Mouse (Mus musculus) stomach, embryonic 14.5 days (tissue): ENCODE data around the gene Tfap2e. TPM values are rescaled to one million over a fixed set of nuclear protein-coding genes. Genes with fewer than 3 reads are reported as not detected.
A peak's percentile ranks its signal among the peaks of the same experiment; 100 is the strongest.

Experiments
- ATAC-seq: fragments of 200-750 bp; cut with Nextera tagmentation; 2 replicates; pipeline ENCODE4 v1.8.0; 2017; ENCODE audit warnings: low read depth, moderate TSS enrichment; ENCODE audit not compliant: insufficient number of reproducible peaks, insufficient read depth, low FRiP score
- H3K27ac ChIP-seq: fragments of 300-500 bp; sonication (generic); 2 replicates; pipeline ENCODE4 v1.5.1; 2014; ENCODE audit warnings: mild to moderate bottlenecking, low read length, moderate library complexity, mixed read lengths
- H3K27me3 ChIP-seq: fragments of 300-500 bp; sonication (generic); 2 replicates; pipeline ENCODE4 v1.6.1; 2014; ENCODE audit warnings: low read length, control low read depth, mixed read lengths; ENCODE audit not compliant: control insufficient read depth, insufficient read depth
- H3K36me3 ChIP-seq: fragments of 300-500 bp; sonication (generic); 2 replicates; pipeline ENCODE4 v1.6.1; 2014; ENCODE audit warnings: mild to moderate bottlenecking, control low read depth, low read length, moderate library complexity, mixed read lengths; ENCODE audit not compliant: control insufficient read depth, insufficient read depth
- H3K4me1 ChIP-seq: fragments of 300-500 bp; sonication (generic); 2 replicates; pipeline ENCODE4 v1.6.1; 2014; ENCODE audit warnings: low read length, control low read depth, mixed read lengths; ENCODE audit not compliant: control insufficient read depth, insufficient read depth
- H3K4me2 ChIP-seq: fragments of 300-500 bp; sonication (generic); replicated peaks from 2 replicates; pipeline ENCODE4 v1.6.1; 2014; ENCODE audit warnings: low read depth, low read length, control low read depth
- H3K4me3 ChIP-seq: fragments of 300-500 bp; sonication (generic); 2 replicates; pipeline ENCODE4 v1.5.1; 2014; ENCODE audit warnings: low read depth, low read length, control low read depth
- H3K9ac ChIP-seq: fragments of 300-500 bp; sonication (generic); replicated peaks from 2 replicates; pipeline ENCODE4 v1.6.1; 2014; ENCODE audit warnings: low read depth, mild to moderate bottlenecking, control low read depth, low read length, moderate library complexity, mixed read lengths
- H3K9me3 ChIP-seq: fragments of 300-500 bp; sonication (generic); 2 replicates; pipeline ENCODE4 v1.6.1; 2016; ENCODE audit warnings: low read depth, low read length, control low read depth; ENCODE audit not compliant: control insufficient read depth
- WGBS: fragments of 180-500 bp; shearing (Covaris S2); extraction: QIAGEN DNeasy Blood & Tissue Kit; methylation state at CpG from one replicate; pipeline ENCODE4 v1.1.7; 2014; 5-methylcytosine and 5-hydroxymethylcytosine counted together
- polyA plus RNA-seq: library from polyadenylated mRNA; unstranded; fragments of >200 nt; fragmentation: Nextera tagmentation; extraction: Ambion mirVana; gene quantifications from 2 replicates; pipeline ENCODE4 v1.2.1, GENCODE M21; 2014

Gene Tfap2e
- not detected in 2 replicates for polyA plus RNA-seq

- Histone ChIP-seq H3K9ac (no peak within 1 kb of the TSS; the same call in 1 of the 2 replicates), H3K27me3 (peaks cover 48% of the 10 kb centered on the region), H3K4me1 (0 out of 2 replicates have a peak, but pooled peaks cover 3% of the 10 kb centered on the region), H3K27ac (no peak within 1 kb of the TSS), H3K36me3 (no peaks in the 10 kb centered on the region), H3K9me3 (no peaks in the 10 kb centered on the region; the same call in 1 of the 2 replicates), H3K4me2 (peak within 1 kb of the TSS; percentile 39), H3K4me3 (peak within 1 kb of the TSS; percentile 29)
- 2% methylated on average over 32 of the region's 32 CpGs for WGBS
- ATAC-seq = no peak; the same call in 1 of the 2 replicates
Measured at GRCm38 (mm10) chr4:126736001-126736414, at the start of gene Tfap2e. Gene Tfap2e (minus strand): TSS chr4:126736240.

- 67% methylated on average over 8 of the region's 8 CpGs for WGBS
- no peaks in the 10 kb centered on the region for H3K36me3 ChIP-seq
- no peak overlapping the region for H3K27ac ChIP-seq
- H3K4me3 ChIP-seq = no peak overlapping the region
- H3K9me3 ChIP-seq = no peaks in the 10 kb centered on the region
- 0 out of 2 replicates have a peak, but pooled peaks cover 3% of the 10 kb centered on the region for H3K4me1 ChIP-seq
- H3K4me2 ChIP-seq = no peak overlapping the region
- no peaks in the 10 kb centered on the region for H3K27me3 ChIP-seq
- H3K9ac ChIP-seq = no peak overlapping the region
- no peak for ATAC-seq
Measured at GRCm38 (mm10) chr4:126782996-126783395, 47.0 kb upstream of the Tfap2e start.

DNA sequence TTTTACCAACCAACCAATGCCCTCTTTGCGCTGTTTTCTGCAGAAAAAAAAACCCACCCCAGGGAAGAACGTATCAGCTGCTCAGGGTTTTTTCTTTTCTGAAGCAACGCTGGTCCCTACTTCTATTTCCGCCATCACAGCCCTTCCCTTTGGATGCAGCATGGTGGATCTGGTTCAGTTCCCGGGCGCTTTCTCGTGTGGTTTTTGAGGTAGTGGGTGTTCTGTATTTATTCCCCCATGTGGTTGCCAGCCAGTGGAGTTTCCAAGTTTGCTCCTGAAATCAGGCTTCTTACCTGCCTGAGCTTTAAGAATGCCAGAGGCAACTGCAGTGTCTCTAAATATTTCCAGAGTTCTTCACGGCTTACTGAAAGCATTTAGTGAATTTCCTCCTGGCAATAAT lies 46.5 kb upstream of the Tfap2e start:
- no peak overlapping the region for H3K4me3 ChIP-seq
- no peak for ATAC-seq
- no peaks in the 10 kb centered on the region for H3K36me3 ChIP-seq
- H3K27me3 ChIP-seq = no peaks in the 10 kb centered on the region
- 88% methylated on average over 8 of the region's 8 CpGs for WGBS
- H3K9ac ChIP-seq = no peak overlapping the region
- no peak overlapping the region for H3K27ac ChIP-seq
- H3K4me2 ChIP-seq = no peak overlapping the region
- no peaks in the 10 kb centered on the region for H3K9me3 ChIP-seq
- H3K4me1 ChIP-seq = 0 out of 2 replicates have a peak, but pooled peaks cover 3% of the 10 kb centered on the region

DNA sequence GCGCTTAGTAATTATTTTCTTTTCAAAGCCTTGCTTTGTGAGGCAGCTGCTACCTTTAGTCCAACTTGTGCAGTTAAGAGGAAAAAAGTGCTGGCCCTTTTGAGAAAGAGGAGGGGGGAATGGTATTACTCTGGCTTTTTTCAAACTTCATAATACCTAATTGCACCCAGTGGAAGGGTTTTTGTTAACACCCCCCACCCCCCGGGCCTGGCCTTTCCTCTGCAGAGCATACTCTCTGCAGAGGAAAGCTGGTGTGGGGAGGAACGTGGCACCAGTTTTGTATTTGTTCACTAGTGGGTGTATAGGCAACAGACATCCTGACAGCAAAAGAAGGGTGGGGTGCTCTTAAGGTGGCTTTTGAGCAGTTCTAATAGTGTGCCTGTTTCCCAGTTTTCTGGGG lies 45.8 kb upstream of the Tfap2e start:
- WGBS = 59% methylated on average over 3 of the region's 3 CpGs
- ATAC-seq = no peak
- H3K4me3 ChIP-seq = no peak overlapping the region

DNA sequence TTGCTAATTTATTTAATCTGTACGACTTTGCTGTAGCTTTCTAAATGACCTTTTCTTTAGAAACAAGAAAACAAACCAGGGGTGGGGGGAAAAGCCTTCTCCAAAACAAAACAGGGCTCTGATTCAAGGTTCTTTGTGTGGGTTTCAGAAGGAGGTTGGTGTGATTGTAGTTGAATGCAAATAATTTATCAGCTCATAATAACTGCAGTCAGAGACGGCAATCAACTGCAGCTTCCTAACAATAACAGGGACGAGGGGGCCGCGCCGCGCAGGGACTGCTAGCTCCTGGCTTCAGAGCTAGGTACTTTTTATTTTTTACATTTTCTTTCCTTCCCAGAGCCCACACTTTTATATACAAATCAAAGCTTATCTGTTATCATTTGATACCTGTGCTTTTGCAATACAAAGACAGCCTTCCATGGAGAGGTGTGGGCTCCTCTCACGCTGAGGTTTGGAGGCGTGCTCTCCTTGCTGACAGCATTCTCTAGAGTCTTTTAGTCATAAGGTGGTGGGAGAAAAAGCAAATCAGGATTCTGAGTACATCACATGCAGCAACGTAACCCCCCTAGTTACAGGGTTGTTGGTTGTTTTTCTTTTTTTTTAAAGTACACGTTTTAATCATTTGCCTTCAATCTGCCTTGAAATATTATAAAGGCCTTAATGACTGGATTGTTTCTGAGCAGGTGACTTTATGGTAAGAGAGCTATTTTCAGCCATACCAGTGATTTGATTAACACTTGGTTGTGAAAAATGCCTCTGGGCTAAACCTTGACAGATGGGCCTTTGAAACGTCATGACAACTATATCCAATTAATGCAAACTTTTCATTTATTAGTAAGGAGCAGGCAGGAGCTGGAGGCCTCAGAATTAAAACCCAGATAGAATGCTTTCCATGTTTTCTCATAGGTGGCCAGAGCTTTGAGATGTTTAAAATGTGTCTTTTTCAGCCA lies 44.1 kb upstream of the Tfap2e start:
- Histone ChIP-seq H3K4me1 (0 out of 2 replicates have a peak, but pooled peaks cover 3% of the 10 kb centered on the region), H3K9ac (no peak overlapping the region), H3K27me3 (no peaks in the 10 kb centered on the region), H3K27ac (no peak overlapping the region), H3K36me3 (no peaks in the 10 kb centered on the region), H3K9me3 (no peaks in the 10 kb centered on the region), H3K4me2 (no peak overlapping the region), H3K4me3 (no peak overlapping the region)
- WGBS = 75% methylated on average over 12 of the region's 12 CpGs
- no peak for ATAC-seq

More for the DNA sequence above, 45.8 kb upstream of the Tfap2e start:
- Histone ChIP-seq H3K4me1 (0 out of 2 replicates have a peak, but pooled peaks cover 3% of the 10 kb centered on the region), H3K27me3 (no peaks in the 10 kb centered on the region), H3K9ac (no peak overlapping the region), H3K9me3 (no peaks in the 10 kb centered on the region), H3K36me3 (no peaks in the 10 kb centered on the region), H3K27ac (no peak overlapping the region), H3K4me2 (no peak overlapping the region)

GRCm38 (mm10) chr4:126779148-126779581 lies 43.1 kb upstream of the Tfap2e start:
- 47% methylated on average over 8 of the region's 8 CpGs for WGBS
- Histone ChIP-seq H3K36me3 (no peaks in the 10 kb centered on the region), H3K9me3 (no peaks in the 10 kb centered on the region), H3K4me3 (no peak overlapping the region), H3K4me1 (0 out of 2 replicates have a peak, but pooled peaks cover 7% of the 10 kb centered on the region), H3K9ac (no peak overlapping the region), H3K27me3 (no peaks in the 10 kb centered on the region), H3K27ac (no peak overlapping the region), H3K4me2 (no peak overlapping the region)
- no peak for ATAC-seq

DNA sequence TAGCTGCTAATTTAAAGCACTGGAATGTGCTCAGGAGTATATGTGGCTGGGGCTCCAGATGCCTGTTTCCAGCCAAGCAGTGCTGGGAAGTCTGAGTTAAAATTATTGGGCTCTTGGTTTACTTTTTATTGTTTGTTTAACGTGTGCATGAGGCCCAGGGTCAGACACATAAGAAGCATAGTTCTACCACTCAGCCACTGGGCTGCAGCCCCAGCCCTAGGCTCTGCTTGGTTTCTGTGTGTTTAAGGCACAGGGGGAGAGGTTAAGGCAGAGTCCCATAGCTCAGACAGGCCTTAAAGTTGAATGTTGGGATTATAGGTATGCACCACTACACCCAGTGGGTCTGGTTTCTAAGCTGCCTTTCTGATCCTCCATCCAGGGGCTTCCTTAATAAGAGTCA lies 39.1 kb upstream of the Tfap2e start:
- no peak overlapping the region for H3K4me3 ChIP-seq
- no peak overlapping the region for H3K4me2 ChIP-seq
- 35% methylated on average over 1 of the region's 1 CpGs for WGBS
- H3K9ac ChIP-seq = no peak overlapping the region
- 0 out of 2 replicates have a peak, but pooled peaks have one; percentile 23 for ATAC-seq
- H3K9me3 ChIP-seq = no peaks in the 10 kb centered on the region
- peaks cover 2% of the 10 kb centered on the region; the same call in 1 of the 2 replicates for H3K36me3 ChIP-seq
- H3K4me1 ChIP-seq = 0 out of 2 replicates have a peak, but pooled peaks cover 7% of the 10 kb centered on the region
- no peak overlapping the region for H3K27ac ChIP-seq
- H3K27me3 ChIP-seq = no peaks in the 10 kb centered on the region

DNA sequence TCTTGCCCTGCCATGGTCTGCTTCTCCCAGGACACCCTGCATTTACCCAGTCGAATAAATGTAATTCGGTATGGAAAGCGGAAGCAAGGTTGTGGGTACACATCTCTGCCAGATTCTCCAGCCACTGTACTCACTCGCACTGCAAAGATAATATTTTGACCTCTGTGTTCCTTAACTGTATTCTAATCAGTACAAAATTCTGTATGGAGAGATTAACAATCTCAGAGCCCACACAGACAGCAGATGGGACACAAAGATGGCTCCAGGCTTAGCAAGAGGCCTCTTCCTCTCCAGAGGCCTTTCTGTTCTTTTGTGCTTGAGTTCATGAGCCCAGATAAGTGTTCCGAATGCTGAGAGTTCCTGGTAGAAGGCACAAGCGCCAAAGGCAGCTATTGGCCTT lies 37.8 kb upstream of the Tfap2e start:
- no peaks in the 10 kb centered on the region for H3K9me3 ChIP-seq
- H3K27me3 ChIP-seq = no peaks in the 10 kb centered on the region
- ATAC-seq = no peak
- H3K36me3 ChIP-seq = peaks cover 2% of the 10 kb centered on the region; the same call in 1 of the 2 replicates
- H3K27ac ChIP-seq = no peak overlapping the region
- WGBS = 93% methylated on average over 6 of the region's 6 CpGs
- H3K4me2 ChIP-seq = no peak overlapping the region
- H3K9ac ChIP-seq = no peak overlapping the region
- 0 out of 2 replicates have a peak, but pooled peaks cover 4% of the 10 kb centered on the region for H3K4me1 ChIP-seq
- H3K4me3 ChIP-seq = no peak overlapping the region
